Mouse (Mus musculus): ENCODE results near the gene Syngap1. TPM values are rescaled to one million over a fixed set of nuclear protein-coding genes. Genes with fewer than 3 reads are reported as not detected.
"Not testable (repeated sequence)": the region's sequence is repeated elsewhere in the genome, so short reads cannot be mapped to it uniquely, and the experiment has no call there.

Gene Syngap1
- polyA plus RNA-seq, 1 experiment from 2014 or later, result 4.6 TPM

DNA sequence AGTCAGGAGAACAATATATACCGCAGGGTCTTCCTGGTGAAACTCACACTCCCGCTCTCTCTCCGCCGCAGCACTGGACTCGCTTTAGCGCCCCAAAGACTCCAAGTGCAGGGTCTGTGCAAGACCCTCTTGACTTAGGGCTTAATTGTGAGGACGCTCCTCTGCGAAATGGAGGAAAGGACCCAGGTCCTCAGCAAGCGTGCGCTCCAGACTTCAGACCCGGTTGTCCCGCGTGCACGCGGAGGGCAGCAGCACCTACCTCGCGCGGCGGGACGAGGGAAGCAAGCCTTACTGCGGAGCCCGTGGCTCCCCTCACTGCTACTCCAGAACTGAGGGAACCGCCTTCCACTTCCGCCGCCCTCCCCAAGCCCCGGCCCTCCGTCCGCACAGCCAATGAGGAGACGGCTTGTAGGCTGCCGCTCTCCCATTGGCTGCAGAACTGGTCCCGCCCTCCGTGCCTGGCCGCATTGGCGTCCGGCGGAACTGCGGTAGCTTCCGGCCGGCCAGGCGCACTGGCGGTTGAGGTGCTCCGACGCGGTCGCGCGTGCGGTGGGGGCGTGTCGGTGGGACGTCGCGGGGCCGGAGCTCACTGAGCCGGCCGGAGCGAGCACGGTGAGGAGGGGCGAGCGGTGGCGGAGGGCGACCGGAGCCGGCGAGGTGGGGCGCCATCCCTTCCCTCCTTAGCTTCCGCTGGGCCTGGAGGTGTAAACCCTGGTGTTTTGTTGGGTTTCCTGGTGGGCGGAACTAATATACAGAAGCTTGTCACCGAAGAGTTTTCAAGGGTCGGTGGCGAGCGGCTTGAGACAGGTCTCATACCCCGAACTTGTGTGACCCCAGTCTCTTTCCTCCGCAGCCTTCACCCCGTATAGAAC is 31.9 kb downstream of the Syngap1 start, which contains the start of gene Zbtb9:
Zbtb9 (plus strand) TSS at position 465 of the 872 bp plus-strand sequence.
- WGBS, result under 1% methylated on average over 74 of the region's 75 CpGs
- Histone ChIP-seq H3K36me3 (ENCODE audit: control insufficient read depth, insufficient read depth, low read length) (peaks cover 11% of the 10 kb centered on the region), H3K4me1 (ENCODE audit: control insufficient read depth, insufficient read depth, low read length) (peaks cover 38% of the 10 kb centered on the region), H3K4me3 (ENCODE audit: low read depth, low read length) (peak within 1 kb of the TSS; percentile 83), H3K27ac (ENCODE audit: low read length) (peak within 1 kb of the TSS; percentile 76), H3K9ac (ENCODE audit: low read depth, low read length) (peak within 1 kb of the TSS; percentile 87), H3K9me3 (replicated peaks; ENCODE audit: control insufficient read depth, low read length, poor library complexity, severe bottlenecking) (no peaks in the 10 kb centered on the region), H3K4me2 (ENCODE audit: low read length) (peak within 1 kb of the TSS; percentile 97), H3K27me3 (ENCODE audit: control insufficient read depth, insufficient read depth, low read depth, low read length) (no peaks in the 10 kb centered on the region)
- ATAC-seq, result peak; percentile 99

DNA sequence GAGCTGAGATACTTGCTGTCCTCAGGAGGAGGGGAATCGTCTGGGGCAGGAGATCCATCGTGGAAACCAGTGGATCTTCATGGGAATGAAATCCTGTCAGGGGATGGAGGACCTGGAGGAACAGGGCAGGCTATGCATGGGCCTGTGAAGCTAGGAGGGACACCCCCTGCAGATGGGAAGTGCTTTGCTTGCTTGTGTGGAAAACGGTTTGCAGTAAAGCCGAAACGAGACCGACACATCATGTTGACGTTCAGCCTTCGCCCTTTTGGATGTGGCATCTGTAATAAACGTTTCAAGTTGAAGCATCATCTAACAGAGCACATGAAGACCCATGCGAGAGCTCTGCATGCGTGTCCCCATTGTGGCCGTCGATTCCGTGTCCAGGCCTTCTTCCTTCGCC is 33.5 kb downstream of the Syngap1 start:
- no peak for ATAC-seq
- Histone ChIP-seq H3K9ac (ENCODE audit: low read depth, low read length) (no peak overlapping the region), H3K36me3 (ENCODE audit: control insufficient read depth, insufficient read depth, low read length) (peaks cover 19% of the 10 kb centered on the region), H3K4me2 (ENCODE audit: low read length) (no peak overlapping the region), H3K9me3 (replicated peaks; ENCODE audit: control insufficient read depth, low read length, poor library complexity, severe bottlenecking) (no peaks in the 10 kb centered on the region), H3K4me3 (ENCODE audit: low read depth, low read length) (no peak overlapping the region), H3K4me1 (ENCODE audit: control insufficient read depth, insufficient read depth, low read length) (peaks cover 38% of the 10 kb centered on the region), H3K27ac (ENCODE audit: low read length) (no peak overlapping the region), H3K27me3 (ENCODE audit: control insufficient read depth, insufficient read depth, low read depth, low read length) (no peaks in the 10 kb centered on the region)
- WGBS, result 93% methylated on average over 15 of the region's 15 CpGs

DNA sequence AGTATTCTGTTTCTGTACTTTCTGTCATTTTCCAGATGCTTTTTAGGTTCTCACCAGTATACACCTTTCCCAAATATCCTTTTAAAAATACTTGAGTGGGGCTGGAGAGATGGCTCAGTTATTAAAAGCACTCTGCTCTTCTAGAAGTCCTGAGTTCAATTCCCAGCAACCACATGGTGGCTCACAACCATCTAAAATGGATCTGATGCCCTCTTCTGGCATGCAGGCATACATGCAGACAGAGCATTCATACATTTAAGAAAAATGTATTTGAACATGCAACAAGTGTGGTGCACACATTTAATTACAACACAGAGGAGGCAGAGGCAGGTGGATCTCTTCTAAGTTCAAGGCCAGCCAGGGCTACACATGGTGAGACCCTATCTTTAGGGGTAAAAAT is 34.4 kb downstream of the Syngap1 start:
- Histone ChIP-seq H3K27me3 (ENCODE audit: control insufficient read depth, insufficient read depth, low read depth, low read length) (no peaks in the 10 kb centered on the region), H3K4me1 (ENCODE audit: control insufficient read depth, insufficient read depth, low read length) (peaks cover 38% of the 10 kb centered on the region), H3K27ac (ENCODE audit: low read length) (no peak overlapping the region), H3K4me2 (ENCODE audit: low read length) (no peak overlapping the region), H3K4me3 (ENCODE audit: low read depth, low read length) (no peak overlapping the region), H3K9me3 (replicated peaks; ENCODE audit: control insufficient read depth, low read length, poor library complexity, severe bottlenecking) (no peaks in the 10 kb centered on the region), H3K9ac (ENCODE audit: low read depth, low read length) (no peak overlapping the region), H3K36me3 (ENCODE audit: control insufficient read depth, insufficient read depth, low read length) (peaks cover 19% of the 10 kb centered on the region)
- no peak for ATAC-seq

DNA sequence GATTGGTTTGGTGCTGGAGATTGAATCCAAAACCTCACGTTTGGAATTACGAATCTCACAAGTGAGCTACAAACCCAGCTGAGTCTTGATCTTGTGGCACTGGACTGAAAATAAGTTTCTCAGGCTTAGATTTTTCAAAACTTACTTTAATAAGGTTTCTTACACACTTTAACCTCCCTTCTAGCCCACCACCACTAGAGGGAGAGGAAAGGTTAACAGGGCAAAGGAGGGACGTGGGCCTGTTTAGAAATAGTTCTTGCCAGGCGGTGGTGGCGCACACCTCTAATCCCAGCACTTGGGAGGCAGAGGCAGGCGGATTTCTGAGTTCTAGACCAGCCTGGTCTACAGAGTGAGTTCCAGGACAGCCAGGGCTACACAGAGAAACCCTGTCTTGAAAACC is 36.3 kb downstream of the Syngap1 start:
- H3K27me3 ChIP-seq (ENCODE audit: control insufficient read depth, insufficient read depth, low read depth, low read length); ATAC-seq; H3K27ac ChIP-seq (ENCODE audit: low read length); H3K9me3 ChIP-seq (replicated peaks; ENCODE audit: control insufficient read depth, low read length, poor library complexity, severe bottlenecking); H3K4me3 ChIP-seq (ENCODE audit: low read depth, low read length); H3K4me2 ChIP-seq (ENCODE audit: low read length); H3K9ac ChIP-seq (ENCODE audit: low read depth, low read length): not testable (repeated sequence)
- WGBS, result 91% methylated on average over 6 of the region's 6 CpGs
- peaks cover 19% of the 10 kb centered on the region for H3K36me3 ChIP-seq (ENCODE audit: control insufficient read depth, insufficient read depth, low read length)
- H3K4me1 ChIP-seq (ENCODE audit: control insufficient read depth, insufficient read depth, low read length), result peaks cover 31% of the 10 kb centered on the region

DNA sequence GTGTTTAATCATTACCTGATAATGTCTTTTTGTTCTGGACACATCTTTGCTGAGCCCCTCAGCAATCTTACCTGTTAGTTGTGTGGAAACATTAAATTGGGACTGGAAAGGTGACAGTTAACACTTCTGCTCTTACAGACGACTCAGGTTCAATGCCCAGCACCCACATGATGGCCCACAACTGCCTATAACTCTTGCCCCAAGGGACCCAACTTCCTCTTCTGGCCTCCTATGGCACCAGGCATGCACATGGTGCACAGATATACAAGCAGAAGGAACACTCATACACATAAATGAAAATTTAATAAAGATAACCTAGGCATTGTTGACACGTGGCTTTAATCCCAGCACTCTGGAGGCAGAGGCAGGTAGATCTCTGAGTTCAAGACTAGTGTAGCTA is 38.4 kb downstream of the Syngap1 start:
- H3K27ac ChIP-seq (ENCODE audit: low read length), result no peak overlapping the region
- peaks cover 17% of the 10 kb centered on the region for H3K36me3 ChIP-seq (ENCODE audit: control insufficient read depth, insufficient read depth, low read length)
- no peaks in the 10 kb centered on the region for H3K9me3 ChIP-seq (replicated peaks; ENCODE audit: control insufficient read depth, low read length, poor library complexity, severe bottlenecking)
- no peak overlapping the region for H3K4me2 ChIP-seq (ENCODE audit: low read length)
- WGBS, result 91% methylated on average over 2 of the region's 2 CpGs
- ATAC-seq, result no peak
- no peak overlapping the region for H3K9ac ChIP-seq (ENCODE audit: low read depth, low read length)
- no peak overlapping the region for H3K4me3 ChIP-seq (ENCODE audit: low read depth, low read length)
- no peaks in the 10 kb centered on the region for H3K27me3 ChIP-seq (ENCODE audit: control insufficient read depth, insufficient read depth, low read depth, low read length)
- peaks cover 19% of the 10 kb centered on the region for H3K4me1 ChIP-seq (ENCODE audit: control insufficient read depth, insufficient read depth, low read length)

DNA sequence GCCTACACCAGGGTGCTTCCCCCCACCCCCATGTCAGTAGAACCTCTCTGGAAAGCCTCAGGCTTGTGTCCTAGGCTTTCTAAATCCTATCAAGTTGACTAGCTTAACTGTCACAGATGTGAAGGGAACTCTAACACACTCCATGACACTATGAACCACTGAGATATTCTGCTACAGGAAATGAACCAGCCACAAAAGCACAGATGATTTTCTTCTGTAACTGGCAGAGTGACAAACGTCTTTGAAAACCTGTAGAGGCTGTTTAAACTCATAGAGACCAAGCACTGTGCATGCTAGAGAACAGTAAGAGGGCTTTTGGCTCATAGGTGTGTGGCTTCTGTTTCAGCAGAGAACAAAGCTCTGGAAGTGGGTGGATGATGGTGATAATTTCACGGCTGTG is 40.0 kb downstream of the Syngap1 start:
- Histone ChIP-seq H3K9ac (ENCODE audit: low read depth, low read length) (no peak overlapping the region), H3K4me2 (ENCODE audit: low read length) (no peak overlapping the region), H3K27me3 (ENCODE audit: control insufficient read depth, insufficient read depth, low read depth, low read length) (no peaks in the 10 kb centered on the region), H3K36me3 (ENCODE audit: control insufficient read depth, insufficient read depth, low read length) (peaks cover 17% of the 10 kb centered on the region), H3K4me3 (ENCODE audit: low read depth, low read length) (no peak overlapping the region), H3K9me3 (replicated peaks; ENCODE audit: control insufficient read depth, low read length, poor library complexity, severe bottlenecking) (no peaks in the 10 kb centered on the region), H3K4me1 (ENCODE audit: control insufficient read depth, insufficient read depth, low read length) (peaks cover 7% of the 10 kb centered on the region), H3K27ac (ENCODE audit: low read length) (no peak overlapping the region)
- 79% methylated on average over 2 of the region's 2 CpGs for WGBS
- ATAC-seq, result no peak

DNA sequence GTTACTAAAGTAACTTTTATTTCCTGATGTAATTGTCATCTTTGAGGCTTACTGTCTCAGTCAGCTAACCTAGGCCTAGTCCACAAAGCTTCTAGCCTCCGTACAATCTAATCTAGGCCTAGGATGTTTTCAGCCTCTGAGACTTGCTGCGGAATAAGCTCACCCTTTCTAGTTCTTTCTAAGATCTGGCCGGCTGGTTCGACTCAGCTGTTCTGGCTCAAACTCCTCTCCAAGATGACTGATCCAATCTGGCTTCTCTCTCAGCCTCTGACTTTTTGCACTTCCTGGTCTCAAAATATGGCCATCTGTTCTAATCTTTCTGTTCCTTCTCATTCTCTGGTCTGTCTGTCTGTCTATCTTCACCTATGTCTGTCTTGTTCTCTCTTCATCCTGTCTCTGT is 42.3 kb downstream of the Syngap1 start:
- no peak for ATAC-seq
- WGBS, result 94% methylated on average over 4 of the region's 4 CpGs

DNA sequence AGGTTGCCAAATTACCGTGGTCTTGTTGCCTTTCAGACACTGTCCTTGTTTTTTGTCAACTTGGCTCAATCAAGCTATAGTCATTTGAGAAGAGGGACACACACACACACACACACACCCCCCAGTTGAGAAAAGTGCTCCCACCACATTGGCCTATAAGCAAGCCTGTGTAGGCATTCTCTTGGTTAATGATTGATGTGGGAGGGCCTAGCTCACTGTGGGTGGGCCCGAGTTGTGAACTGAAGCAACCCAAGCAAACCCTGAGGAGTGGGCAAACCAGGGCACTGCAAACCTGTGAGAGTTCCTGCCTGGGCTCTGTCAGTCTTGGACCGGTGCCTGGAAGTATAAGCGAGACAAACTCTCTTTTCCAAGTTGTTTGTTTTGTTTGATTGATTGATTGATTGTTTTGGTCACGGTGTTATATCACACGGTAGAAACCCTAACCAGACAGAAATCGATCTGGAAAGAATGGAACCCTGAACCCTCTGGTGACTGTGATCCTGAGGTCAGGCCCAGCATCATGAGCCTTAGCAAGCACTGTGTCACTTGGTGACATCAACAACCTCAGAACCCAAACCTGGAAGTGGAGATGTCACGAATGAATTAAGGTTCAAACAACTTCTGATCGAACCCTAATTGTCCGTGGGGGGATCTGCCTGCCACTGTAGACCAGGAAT is 44.6 kb downstream of the Syngap1 start:
- Histone ChIP-seq H3K36me3 (ENCODE audit: control insufficient read depth, insufficient read depth, low read length) (0 out of 2 replicates have a peak, but pooled peaks cover 2% of the 10 kb centered on the region), H3K27ac (ENCODE audit: low read length) (no peak overlapping the region), H3K9ac (ENCODE audit: low read depth, low read length) (no peak overlapping the region), H3K4me3 (ENCODE audit: low read depth, low read length) (no peak overlapping the region), H3K27me3 (ENCODE audit: control insufficient read depth, insufficient read depth, low read depth, low read length) (no peaks in the 10 kb centered on the region), H3K4me1 (ENCODE audit: control insufficient read depth, insufficient read depth, low read length) (no peaks in the 10 kb centered on the region), H3K9me3 (replicated peaks; ENCODE audit: control insufficient read depth, low read length, poor library complexity, severe bottlenecking) (no peaks in the 10 kb centered on the region), H3K4me2 (ENCODE audit: low read length) (no peak overlapping the region)
- WGBS, result 93% methylated on average over 10 of the region's 10 CpGs
- no peak for ATAC-seq

More for the DNA sequence above, 42.3 kb downstream of the Syngap1 start:
- no peaks in the 10 kb centered on the region for H3K4me1 ChIP-seq (ENCODE audit: control insufficient read depth, insufficient read depth, low read length)
- no peak overlapping the region for H3K4me3 ChIP-seq (ENCODE audit: low read depth, low read length)
- H3K4me2 ChIP-seq (ENCODE audit: low read length), result no peak overlapping the region
- H3K9ac ChIP-seq (ENCODE audit: low read depth, low read length), result no peak overlapping the region
- H3K9me3 ChIP-seq (replicated peaks; ENCODE audit: control insufficient read depth, low read length, poor library complexity, severe bottlenecking), result no peaks in the 10 kb centered on the region
- H3K27me3 ChIP-seq (ENCODE audit: control insufficient read depth, insufficient read depth, low read depth, low read length), result no peaks in the 10 kb centered on the region
- peaks cover 10% of the 10 kb centered on the region for H3K36me3 ChIP-seq (ENCODE audit: control insufficient read depth, insufficient read depth, low read length)
- H3K27ac ChIP-seq (ENCODE audit: low read length), result no peak overlapping the region

DNA sequence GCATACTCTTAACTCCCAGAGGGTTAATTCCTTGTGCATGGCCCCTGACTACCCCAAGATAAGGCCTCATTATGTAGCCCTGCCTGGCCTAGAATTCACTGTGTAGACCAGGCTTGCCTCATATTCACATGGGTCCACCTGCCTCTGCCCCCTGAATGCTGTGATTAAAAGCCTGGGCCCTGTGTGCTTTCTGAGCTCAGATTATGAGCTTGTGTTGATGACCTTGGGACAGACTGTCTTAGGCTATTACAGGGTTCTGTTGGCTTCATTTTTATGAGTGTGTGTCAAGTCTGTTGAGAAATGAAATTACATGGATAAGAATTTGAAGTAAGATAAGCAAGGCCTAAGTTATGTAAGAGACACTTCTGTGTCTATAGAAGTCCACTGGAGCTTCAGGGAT is 49.5 kb downstream of the Syngap1 start:
- Histone ChIP-seq H3K4me3 (ENCODE audit: low read depth, low read length) (no peak overlapping the region), H3K9ac (ENCODE audit: low read depth, low read length) (no peak overlapping the region), H3K4me1 (ENCODE audit: control insufficient read depth, insufficient read depth, low read length) (no peaks in the 10 kb centered on the region), H3K36me3 (ENCODE audit: control insufficient read depth, insufficient read depth, low read length) (no peaks in the 10 kb centered on the region), H3K4me2 (ENCODE audit: low read length) (no peak overlapping the region), H3K9me3 (replicated peaks; ENCODE audit: control insufficient read depth, low read length, poor library complexity, severe bottlenecking) (no peaks in the 10 kb centered on the region), H3K27me3 (ENCODE audit: control insufficient read depth, insufficient read depth, low read depth, low read length) (no peaks in the 10 kb centered on the region), H3K27ac (ENCODE audit: low read length) (no peak overlapping the region)
- ATAC-seq, result no peak

Data from midbrain, embryonic 16.5 days (tissue).